9 mouse cellular contexts compared by ENCODE assay signal in the genomic region with DNA sequence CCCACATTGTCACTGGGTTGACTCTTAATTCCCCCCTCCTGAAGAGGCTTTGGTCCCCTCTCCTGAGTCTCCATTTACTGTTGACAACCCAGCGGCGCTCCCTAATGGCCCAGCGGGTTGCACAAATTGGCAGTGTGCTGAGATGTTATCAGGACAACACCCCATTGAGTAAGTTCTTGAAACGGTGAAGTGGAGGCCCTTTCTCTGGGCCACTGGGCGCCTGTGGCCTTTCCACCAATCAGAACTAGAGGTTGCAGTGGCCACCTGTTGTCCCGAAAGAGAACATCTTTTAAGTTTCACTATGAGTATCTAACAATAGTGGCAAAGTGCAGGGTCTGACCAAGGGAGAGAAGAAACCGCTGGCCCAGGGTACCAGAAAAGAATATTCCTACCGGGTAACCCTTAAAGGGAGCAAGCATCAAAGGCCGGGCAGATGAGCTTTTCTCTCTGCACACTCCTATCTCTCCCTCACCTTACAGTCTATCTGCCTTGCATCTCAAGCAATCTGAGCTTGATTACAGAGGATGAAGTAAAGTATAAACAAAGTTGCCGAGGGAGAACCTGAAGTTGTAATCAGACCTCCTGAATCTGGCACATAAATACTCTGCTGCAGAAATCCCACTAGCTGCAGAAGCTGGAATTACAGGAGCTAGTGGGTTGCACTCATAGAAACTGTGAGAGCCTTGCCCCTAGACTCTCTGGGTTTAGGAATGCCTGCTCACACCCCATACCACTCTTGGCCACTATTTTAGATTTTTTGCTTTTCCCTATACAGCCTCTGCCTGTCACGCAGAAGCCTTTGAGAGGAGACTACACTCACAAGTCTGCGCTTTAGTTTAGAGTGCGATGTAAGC. TPM values are rescaled to one million over a fixed set of nuclear protein-coding genes. Genes with fewer than 3 reads are reported as not detected.
DNase-seq lines count a peak whose midpoint lies in the region; ATAC-seq and TF ChIP-seq lines count a peak whose summit lies in the region.
"Had no signal": no experiment of that assay in that cellular context is flagged by ENCODE, and none has a peak within 500 bp of the region (broad histone marks: within the 10 kb centered on the region; RNA-seq: fewer than 3 reads in every experiment).

No protein-coding gene starts in this region.

- 29% methylated on average over 13 of the region's 13 CpGs for WGBS in heart, embryonic 14.5 days
- 19% methylated on average over 13 of the region's 13 CpGs for WGBS in forebrain, embryonic 13.5 days
- WGBS in lung, adult 2 months, result 31% methylated on average over 13 of the region's 13 CpGs

- 0 out of 2 replicates have a peak, but pooled peaks have one; percentile 4 for TF ChIP-seq CTCF in lung, adult 2 months (IDR thresholded peaks at IDR 0.05; ENCODE audit: insufficient read depth, low read length)

- no peak for ATAC-seq in heart, embryonic 14.5 days (ENCODE audit: insufficient number of reproducible peaks, insufficient read depth, low FRiP score, low read depth)
- 0 out of 2 replicates have a peak, but pooled peaks have one; percentile 16 for ATAC-seq in forebrain, embryonic 13.5 days

- H3K4me3 ChIP-seq in heart, embryonic 14.5 days (ENCODE audit: control insufficient read depth in 1 of 2, insufficient read depth in 1 of 2, low read depth in 1 of 2, low read length in 2 of 2), result no peak overlapping the region
- no peak overlapping the region for H3K4me3 ChIP-seq in forebrain, embryonic 13.5 days
- H3K4me3 ChIP-seq in lung, adult 2 months (replicated peaks; ENCODE audit: extremely low read depth, low read depth, low read length), result no peak overlapping the region

- H3K9me3 ChIP-seq in heart, embryonic 14.5 days (ENCODE audit: control insufficient read depth, low read length), result no peaks in the 10 kb centered on the region
- H3K9me3 ChIP-seq in forebrain, embryonic 13.5 days (replicated peaks), result no peaks in the 10 kb centered on the region

- H3K27me3 ChIP-seq in heart, embryonic 14.5 days (ENCODE audit: control insufficient read depth, insufficient read depth, low read length), result no peaks in the 10 kb centered on the region
- 0 out of 2 replicates have a peak, but pooled peaks cover 2% of the 10 kb centered on the region for H3K27me3 ChIP-seq in forebrain, embryonic 13.5 days

- no peak for DNase-seq in heart, adult 18-20 months
- DNase-seq in Muller cell, postnatal 12 days (ENCODE audit: inconsistent ontology term), result peak; percentile 45
- peak; percentile 52 for DNase-seq in lung, adult 2 months
- no peak for DNase-seq in natural killer cell, adult 2 months (ENCODE audit: low spot score in 2 of 2)
- DNase-seq in yolk sac, embryonic 10.5 days (ENCODE audit: low spot score), result no peak
- no peak for DNase-seq in cerebellum, adult 8-10 months

- H3K27ac ChIP-seq in heart, embryonic 14.5 days (replicated peaks in 1 of 2; ENCODE audit: control insufficient read depth in 1 of 2, insufficient read depth in 1 of 2, low read depth in 2 of 2, low read length in 2 of 2), result peak overlapping the region in 1 of 2 experiments; percentile 2; a peak in 1 of 4 replicates
- H3K27ac ChIP-seq in forebrain, embryonic 13.5 days, result peak overlapping the region; percentile 98; the same call in 1 of the 2 replicates

- H3K4me1 ChIP-seq in heart, embryonic 14.5 days (ENCODE audit: control insufficient read depth in 2 of 2, insufficient read depth in 2 of 2, low read length in 2 of 2), result peaks cover 10 to 16% of the 10 kb centered on the region in 2 experiments
- peaks cover 49% of the 10 kb centered on the region for H3K4me1 ChIP-seq in forebrain, embryonic 13.5 days
- H3K4me1 ChIP-seq in lung, adult 2 months (ENCODE audit: control insufficient read depth, insufficient read depth, low read length), result peaks cover 13% of the 10 kb centered on the region

- H3K4me2 ChIP-seq in heart, embryonic 14.5 days (ENCODE audit: low read length), result peak overlapping the region; percentile 3; the same call in 1 of the 2 replicates
- peak overlapping the region; percentile 17 for H3K4me2 ChIP-seq in forebrain, embryonic 13.5 days

- TF ChIP-seq POLR2A in lung, adult 2 months (IDR thresholded peaks at IDR 0.05; ENCODE audit: borderline replicate concordance, extremely low read depth, low read depth, low read length), result no peak

- no peaks in the 10 kb centered on the region for H3K36me3 ChIP-seq in heart, embryonic 14.5 days (ENCODE audit: control insufficient read depth, insufficient read depth, low read length)
- no peaks in the 10 kb centered on the region for H3K36me3 ChIP-seq in forebrain, embryonic 13.5 days (ENCODE audit: poor library complexity, severe bottlenecking)
- H3K36me3 ChIP-seq: G1E had no signal

- no peak overlapping the region for H3K9ac ChIP-seq in heart, embryonic 14.5 days (ENCODE audit: low read length)
- H3K9ac ChIP-seq in forebrain, embryonic 13.5 days, result no peak overlapping the region

RNA-seq across cellular contexts. Expression of a gene that starts 1.8 kb away (rescaled TPM):
- 28.5 and 29.0 TPM in 2 replicates for polyA plus RNA-seq in heart, embryonic 14.5 days (2014; fragmentation: Nextera tagmentation; extraction: Ambion mirVana)
- total RNA-seq in heart, adult 18-20 months (2021), result 1 to 10 TPM; 1.3 to 2.1 TPM
- 25.8 and 27.6 TPM in 2 replicates for polyA plus RNA-seq in forebrain, embryonic 13.5 days (2015; fragmentation: Nextera tagmentation; extraction: Ambion mirVana)
- 13.8 and 17.3 TPM in 2 replicates for polyA plus RNA-seq in lung, adult 2 months (2012; rRNA removed)
- total RNA-seq: G1E had no signal
- polyA plus RNA-seq: G1E had no signal

Comparison
In these comparisons a context has a peak if more than half of its experiments do, and no peak if none do; other contexts are left out.
1. DNase-seq: peak in Muller cell, postnatal 12 days (single experiment) and lung, adult 2 months (single experiment); none in heart, adult 18-20 months (0 of 2), natural killer cell, adult 2 months (0 of 2), yolk sac, embryonic 10.5 days (single experiment) and cerebellum, adult 8-10 months (single experiment).